In genomic region chr7:44893197-44893596, GRCm38 (mm10) we compare ENCODE assay signal across 8 mouse cellular contexts. TPM values are rescaled to one million over a fixed set of nuclear protein-coding genes. Genes with fewer than 3 reads are reported as not detected.
DNase-seq lines count a peak whose midpoint lies in the region; ATAC-seq and TF ChIP-seq lines count a peak whose summit lies in the region.

No protein-coding gene starts in this region.

- 33% methylated on average over 8 of the region's 8 CpGs for WGBS in embryonic facial prominence, embryonic 10.5 days
- 8% methylated on average over 8 of the region's 8 CpGs for WGBS in hindbrain, embryonic 16.5 days

- H3K4me1 ChIP-seq in embryonic facial prominence, embryonic 10.5 days = peaks cover 51% of the 10 kb centered on the region
- H3K4me1 ChIP-seq in hindbrain, embryonic 16.5 days (ENCODE audit: control insufficient read depth, insufficient read depth, low read depth, low read length) = peaks cover 50% of the 10 kb centered on the region

- H3K9me3 ChIP-seq in embryonic facial prominence, embryonic 10.5 days = no peaks in the 10 kb centered on the region
- no peaks in the 10 kb centered on the region for H3K9me3 ChIP-seq in hindbrain, embryonic 16.5 days (ENCODE audit: control insufficient read depth, low read length)

- no peak for TF ChIP-seq CTCF in layer of hippocampus, adult 2 months (conservative IDR thresholded peaks at IDR 0.05)

- peak overlapping the region; percentile 95 for H3K4me3 ChIP-seq in layer of hippocampus, adult 2 months
- peak overlapping the region; percentile 84 for H3K4me3 ChIP-seq in embryonic facial prominence, embryonic 10.5 days
- H3K4me3 ChIP-seq in hindbrain, embryonic 16.5 days (ENCODE audit: low read length) = peak overlapping the region; percentile 28
- H3K4me3 ChIP-seq in myocyte = peak overlapping the region; percentile 75

- no peak for ATAC-seq in hindbrain, embryonic 16.5 days
- ATAC-seq in CD4-positive, CD25-positive, alpha-beta regulatory T cell, adult 4 months = no peak
- ATAC-seq in megakaryocyte-erythroid progenitor cell, adult 5-6 weeks (replicated peaks; ENCODE audit: low FRiP score, low TSS enrichment, poor library complexity, severe bottlenecking) = no peak

- H3K27me3 ChIP-seq in embryonic facial prominence, embryonic 10.5 days (replicated peaks; ENCODE audit: low read depth, poor library complexity, severe bottlenecking) = no peaks in the 10 kb centered on the region
- H3K27me3 ChIP-seq in hindbrain, embryonic 16.5 days (replicated peaks; ENCODE audit: control insufficient read depth, insufficient read depth, low read length) = no peaks in the 10 kb centered on the region
- H3K27me3 ChIP-seq in myocyte (ENCODE audit: control insufficient read depth, insufficient read depth, insufficient read length) = no peaks in the 10 kb centered on the region

- no peak overlapping the region for H3ac ChIP-seq in myocyte (ENCODE audit: control insufficient read depth, insufficient read length)

- H3K27ac ChIP-seq in layer of hippocampus, adult 2 months = peak overlapping the region; percentile 99
- H3K27ac ChIP-seq in embryonic facial prominence, embryonic 10.5 days (replicated peaks) = peak overlapping the region; percentile 97
- peak overlapping the region; percentile 84 for H3K27ac ChIP-seq in hindbrain, embryonic 16.5 days (ENCODE audit: low read depth, low read length)

- H3K9ac ChIP-seq in hindbrain, embryonic 16.5 days (ENCODE audit: low read depth, low read length) = 0 out of 2 replicates have a peak overlapping the region, but pooled peaks have one; percentile 17

- H3K79me2 ChIP-seq in myocyte (ENCODE audit: control insufficient read depth, insufficient read depth) = peaks cover 36% of the 10 kb centered on the region

- peak overlapping the region; percentile 59 for H3K4me2 ChIP-seq in hindbrain, embryonic 16.5 days (ENCODE audit: low read length)
- peak overlapping the region; percentile 87 for H3K4me2 ChIP-seq in myocyte (ENCODE audit: low read depth)

- DNase-seq in layer of hippocampus, adult 2 months (ENCODE audit: low spot score in 2 of 2) = no peak
- no peak for DNase-seq in layer of hippocampus, postnatal 14 days (ENCODE audit: low spot score in 2 of 2)
- no peak for DNase-seq in embryonic facial prominence, embryonic 10.5 days (ENCODE audit: low spot score)
- no peak for DNase-seq in spleen, postnatal 36 days (ENCODE audit: low spot score in 2 of 2)

- H3K36me3 ChIP-seq in embryonic facial prominence, embryonic 10.5 days (replicated peaks) = peaks cover 26% of the 10 kb centered on the region
- H3K36me3 ChIP-seq in hindbrain, embryonic 16.5 days (ENCODE audit: control insufficient read depth, insufficient read depth, low read length) = peaks cover 5% of the 10 kb centered on the region; the same call in 1 of the 2 replicates
- H3K36me3 ChIP-seq in myocyte (ENCODE audit: control insufficient read depth, insufficient read depth) = no peaks in the 10 kb centered on the region

- no peak for TF ChIP-seq POLR2A in myocyte (IDR thresholded peaks at IDR 0.05; ENCODE audit: insufficient read length, low read depth)

TF ChIP-seq in myocyte, 11 proteins besides CTCF, POLR2A, EP300 and RAD21:
- TF ChIP-seq CEBPB (IDR thresholded peaks at IDR 0.05; ENCODE audit: insufficient read depth, poor library complexity, severe bottlenecking) (no peak), TCF12 (IDR thresholded peaks at IDR 0.05; ENCODE audit: insufficient read depth, poor library complexity, severe bottlenecking) (no peak), TCF3 (IDR thresholded peaks at IDR 0.05; ENCODE audit: insufficient read length, low read depth) (no peak), SRF (IDR thresholded peaks at IDR 0.05; ENCODE audit: control insufficient read depth, insufficient read length, low read depth) (no peak), REST (IDR thresholded peaks at IDR 0.05; ENCODE audit: insufficient read depth, insufficient read length) (no peak), POLR2AphosphoS2 (IDR thresholded peaks at IDR 0.05; ENCODE audit: insufficient read length, low read depth) (no peak)

RNA-seq across cellular contexts. Expression of gene Med25, which starts 0.7 kb away (rescaled TPM):
- total RNA-seq in layer of hippocampus, adult 2 months (2021) = 100 to 1,000 TPM; 103 to 107 TPM
- 100 to 1,000 TPM; 106 to 111 TPM for total RNA-seq in layer of hippocampus, postnatal 14 days (2021)
- 135 and 146 TPM in 2 replicates for polyA plus RNA-seq in embryonic facial prominence, embryonic 10.5 days (2016; fragmentation: Nextera tagmentation; extraction: Ambion mirVana)
- polyA plus RNA-seq in hindbrain, embryonic 16.5 days (2015; fragmentation: Nextera tagmentation; extraction: Ambion mirVana) = 136 and 158 TPM in 2 replicates
- 57.4 TPM for polyA plus RNA-seq in myocyte (2012; fragmentation: generic; extraction: Trizol)
- polyA plus RNA-seq in CD4-positive, CD25-positive, alpha-beta regulatory T cell, adult 4 months (2017; shearing (Covaris generic)) = 10 to 100 TPM in 1 of 2 experiments, 1 to 10 TPM in 1; 9.1 to 10.9 TPM
- total RNA-seq in megakaryocyte-erythroid progenitor cell, adult 5-6 weeks (2014; fragmentation: Nextera tagmentation) = 42.0 and 71.7 TPM in 2 replicates
- total RNA-seq in megakaryocyte-erythroid progenitor cell, adult 5-6 weeks (2017) = 12.1 and 18.1 TPM in 2 replicates

RNA-seq across cellular contexts. Expression of gene Fuz, which starts 2.7 kb away (rescaled TPM):
- 10 to 100 TPM; 21.6 to 24.8 TPM for total RNA-seq in layer of hippocampus, adult 2 months (2021)
- total RNA-seq in layer of hippocampus, postnatal 14 days (2021) = 10 to 100 TPM; 21.0 to 21.4 TPM
- 17.6 and 20.1 TPM in 2 replicates for polyA plus RNA-seq in embryonic facial prominence, embryonic 10.5 days (2016; fragmentation: Nextera tagmentation; extraction: Ambion mirVana)
- polyA plus RNA-seq in hindbrain, embryonic 16.5 days (2015; fragmentation: Nextera tagmentation; extraction: Ambion mirVana) = 18.1 and 19.6 TPM in 2 replicates
- 11.6 TPM for polyA plus RNA-seq in myocyte (2012; fragmentation: generic; extraction: Trizol)
- 10 to 100 TPM in 1 of 2 experiments, 1 to 10 TPM in 1; 9.2 to 17.5 TPM for polyA plus RNA-seq in CD4-positive, CD25-positive, alpha-beta regulatory T cell, adult 4 months (2017; shearing (Covaris generic))
- 12.0 and 19.8 TPM in 2 replicates for total RNA-seq in megakaryocyte-erythroid progenitor cell, adult 5-6 weeks (2014; fragmentation: Nextera tagmentation)
- 14.2 and 18.3 TPM in 2 replicates for total RNA-seq in megakaryocyte-erythroid progenitor cell, adult 5-6 weeks (2017)

RNA-seq across cellular contexts. Expression of gene Ptov1, which starts 23.6 kb away (rescaled TPM):
- total RNA-seq in layer of hippocampus, adult 2 months (2021) = 100 to 1,000 TPM; 321 to 335 TPM
- 100 to 1,000 TPM; 272 to 295 TPM for total RNA-seq in layer of hippocampus, postnatal 14 days (2021)
- 514 and 525 TPM in 2 replicates for polyA plus RNA-seq in embryonic facial prominence, embryonic 10.5 days (2016; fragmentation: Nextera tagmentation; extraction: Ambion mirVana)
- 389 and 459 TPM in 2 replicates for polyA plus RNA-seq in hindbrain, embryonic 16.5 days (2015; fragmentation: Nextera tagmentation; extraction: Ambion mirVana)
- 298 TPM for polyA plus RNA-seq in myocyte (2012; fragmentation: generic; extraction: Trizol)
- 1 to 10 TPM; 1.1 to 3.9 TPM for polyA plus RNA-seq in CD4-positive, CD25-positive, alpha-beta regulatory T cell, adult 4 months (2017; shearing (Covaris generic))
- total RNA-seq in megakaryocyte-erythroid progenitor cell, adult 5-6 weeks (2014; fragmentation: Nextera tagmentation) = 79.6 and 88.8 TPM in 2 replicates
- 19.6 and 40.9 TPM in 2 replicates for total RNA-seq in megakaryocyte-erythroid progenitor cell, adult 5-6 weeks (2017)

RNA-seq across cellular contexts. Expression of gene Ap2a1, which starts 36.1 kb away (rescaled TPM):
- 100 to 1,000 TPM; 298 to 305 TPM for total RNA-seq in layer of hippocampus, adult 2 months (2021)
- total RNA-seq in layer of hippocampus, postnatal 14 days (2021) = 100 to 1,000 TPM; 310 to 327 TPM
- polyA plus RNA-seq in embryonic facial prominence, embryonic 10.5 days (2016; fragmentation: Nextera tagmentation; extraction: Ambion mirVana) = 75.1 and 77.1 TPM in 2 replicates
- 128 and 133 TPM in 2 replicates for polyA plus RNA-seq in hindbrain, embryonic 16.5 days (2015; fragmentation: Nextera tagmentation; extraction: Ambion mirVana)
- 125 TPM for polyA plus RNA-seq in myocyte (2012; fragmentation: generic; extraction: Trizol)
- 1 to 10 TPM; 6.2 to 7.4 TPM for polyA plus RNA-seq in CD4-positive, CD25-positive, alpha-beta regulatory T cell, adult 4 months (2017; shearing (Covaris generic))
- total RNA-seq in megakaryocyte-erythroid progenitor cell, adult 5-6 weeks (2014; fragmentation: Nextera tagmentation) = 95.3 and 104 TPM in 2 replicates
- 23.8 and 37.1 TPM in 2 replicates for total RNA-seq in megakaryocyte-erythroid progenitor cell, adult 5-6 weeks (2017)

RNA-seq across cellular contexts. Expression of gene Pnkp, which starts 36.3 kb away (rescaled TPM):
- 10 to 100 TPM; 33.1 to 36.3 TPM for total RNA-seq in layer of hippocampus, adult 2 months (2021)
- 10 to 100 TPM; 32.3 to 33.3 TPM for total RNA-seq in layer of hippocampus, postnatal 14 days (2021)
- polyA plus RNA-seq in embryonic facial prominence, embryonic 10.5 days (2016; fragmentation: Nextera tagmentation; extraction: Ambion mirVana) = 34.4 and 36.3 TPM in 2 replicates
- polyA plus RNA-seq in hindbrain, embryonic 16.5 days (2015; fragmentation: Nextera tagmentation; extraction: Ambion mirVana) = 30.1 and 34.0 TPM in 2 replicates
- 47.9 TPM for polyA plus RNA-seq in myocyte (2012; fragmentation: generic; extraction: Trizol)
- 10 to 100 TPM; 45.0 to 74.3 TPM for polyA plus RNA-seq in CD4-positive, CD25-positive, alpha-beta regulatory T cell, adult 4 months (2017; shearing (Covaris generic))
- total RNA-seq in megakaryocyte-erythroid progenitor cell, adult 5-6 weeks (2014; fragmentation: Nextera tagmentation) = 25.2 and 58.9 TPM in 2 replicates
- total RNA-seq in megakaryocyte-erythroid progenitor cell, adult 5-6 weeks (2017) = 18.4 and 30.5 TPM in 2 replicates

Comparison
In these comparisons a context has a peak if more than half of its experiments do, and no peak if none do; other contexts are left out.
1. H3K4me3 ChIP-seq: peak in every context shown above with its lines; median percentile 95 in layer of hippocampus, adult 2 months; 84 in embryonic facial prominence, embryonic 10.5 days; 75 in myocyte; 28 in hindbrain, embryonic 16.5 days.
2. RNA of gene Ptov1, which starts 23.6 kb away (polyA plus RNA-seq): 514 to 525 TPM in embryonic facial prominence, embryonic 10.5 days, 389 to 459 TPM in hindbrain, embryonic 16.5 days and 298 TPM in myocyte (single experiment); 1.1 to 3.9 TPM in CD4-positive, CD25-positive, alpha-beta regulatory T cell, adult 4 months; every median in the first group is over 10 times any median in the second.
3. Peak in every context shown above with its lines, with median percentiles within 50 percentile points of each other: H3K27ac ChIP-seq.